Mouse (Mus musculus): ENCODE data around the gene Mlxipl.
A peak's percentile ranks its signal among the peaks of the same experiment; 100 is the strongest.

The Mlxipl gene

DNA sequence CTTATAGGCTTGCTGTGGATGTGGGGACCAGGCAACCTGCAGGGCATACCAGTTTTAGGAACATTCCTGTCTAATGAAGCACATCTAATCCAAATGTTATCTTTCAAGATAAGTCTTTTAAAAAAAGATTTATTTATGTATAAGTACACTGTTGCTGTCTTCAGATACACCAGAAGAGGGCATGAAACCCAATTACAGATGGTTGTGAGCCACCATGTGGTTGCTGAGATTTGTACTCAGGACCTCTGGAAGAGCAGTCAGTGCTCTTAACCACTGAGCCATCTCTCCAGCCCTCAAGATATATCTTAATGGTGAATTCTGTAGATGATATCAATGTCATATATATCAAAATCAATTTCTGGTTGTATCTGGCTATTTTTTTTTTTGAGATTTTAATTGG is 56.3 kb downstream of the Mlxipl start:
- no peak for DNase-seq (ENCODE audit: low spot score)

DNA sequence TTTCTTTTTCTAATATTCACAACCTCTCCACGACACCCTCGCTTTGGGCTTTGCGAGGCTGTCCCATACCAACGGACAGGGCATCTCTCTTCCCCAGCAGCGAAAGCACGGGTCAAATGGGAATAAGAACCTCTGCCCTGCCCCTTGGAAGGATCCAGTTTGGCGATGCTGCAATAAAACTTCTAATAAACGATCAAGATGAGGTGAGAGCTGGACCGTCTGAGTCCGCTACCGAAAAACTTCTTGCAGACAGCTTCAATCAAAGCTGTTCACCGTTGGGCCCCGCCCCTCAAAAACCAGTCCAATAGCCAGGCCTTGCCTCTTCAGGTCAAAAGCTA is 59.0 kb downstream of the Mlxipl start:
- DNase-seq (ENCODE audit: low spot score), result no peak

DNA sequence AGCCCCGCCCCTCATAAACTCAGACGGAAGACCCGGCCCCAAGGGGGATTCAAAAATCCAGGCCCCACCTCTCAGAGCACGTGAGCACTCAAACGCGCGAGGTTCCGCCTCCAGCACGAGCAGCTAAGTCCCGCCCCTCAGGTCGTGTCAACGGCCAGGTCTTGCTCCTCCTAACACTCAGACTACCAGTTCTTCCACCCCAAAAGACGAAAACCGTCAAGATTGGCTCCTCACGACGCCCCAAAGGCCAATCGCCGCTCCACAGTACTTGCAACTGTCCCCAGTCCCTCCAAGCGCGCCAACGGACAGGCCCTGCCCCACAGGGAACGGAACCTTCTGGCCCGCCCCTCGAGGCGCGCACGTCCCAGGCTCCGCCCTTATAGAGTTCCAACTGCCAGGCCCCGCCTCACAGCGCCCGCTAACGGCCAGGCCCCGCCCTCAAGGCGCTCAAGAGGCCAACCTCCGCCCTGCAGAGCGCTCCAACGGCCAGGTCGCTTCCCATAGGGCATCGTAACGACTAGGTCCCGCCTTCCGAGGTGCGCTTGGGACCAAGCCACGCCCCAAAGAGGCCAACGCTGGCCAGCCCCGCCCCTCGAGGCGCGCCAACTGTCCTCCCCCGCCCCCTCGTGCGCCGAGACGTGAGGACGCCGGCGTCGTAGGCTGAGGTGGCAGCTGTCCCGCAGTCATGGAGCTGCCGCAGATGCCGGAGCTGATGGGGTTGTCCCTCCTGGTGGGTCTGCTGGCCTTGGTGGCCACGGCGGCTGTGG is 59.5 kb downstream of the Mlxipl start, which contains the start of gene Tbl2:
Gene Tbl2, plus strand, starts transcription at position 605 of the 767 bp plus-strand sequence.
- DNase-seq (ENCODE audit: low spot score), result peak; percentile 100

DNA sequence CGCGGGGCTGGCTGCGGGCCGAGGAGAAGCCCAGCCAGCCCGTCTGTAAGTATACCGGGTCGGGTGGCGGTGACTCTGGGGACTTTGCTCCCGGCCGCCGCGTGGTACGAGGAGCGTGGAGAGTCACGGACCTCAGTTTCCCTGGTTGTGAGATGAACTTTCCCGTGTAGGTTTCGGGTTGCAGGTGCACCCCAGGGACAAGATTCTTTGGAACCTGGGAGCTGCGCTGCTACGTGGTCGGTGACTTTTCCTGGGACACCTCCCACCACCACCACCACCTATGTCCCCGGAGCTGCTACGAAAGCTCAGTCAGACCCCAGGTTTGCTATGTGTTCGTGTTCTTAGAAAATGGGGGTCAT is 60.1 kb downstream of the Mlxipl start:
- no peak for DNase-seq (ENCODE audit: low spot score)

DNA sequence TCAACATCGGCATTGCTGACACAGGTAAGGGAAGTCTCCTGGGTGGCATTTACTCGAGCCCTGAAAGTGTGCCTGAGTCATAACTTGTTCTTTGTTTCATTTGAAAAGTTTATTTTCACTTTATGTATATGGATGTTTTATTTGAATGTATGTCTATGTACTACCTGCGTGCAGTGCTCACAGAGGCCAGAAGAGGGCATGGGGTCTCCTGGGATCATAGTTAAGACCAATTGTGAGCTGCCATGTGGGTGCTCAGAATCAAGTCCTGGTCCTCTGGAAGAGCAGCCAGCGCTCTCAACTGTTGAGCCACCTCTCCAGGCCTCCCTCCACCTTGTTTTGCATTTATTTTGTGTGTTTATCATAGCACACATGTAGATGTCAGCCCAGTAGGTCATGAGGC is 66.8 kb downstream of the Mlxipl start:
- DNase-seq (ENCODE audit: low spot score), result no peak

DNA sequence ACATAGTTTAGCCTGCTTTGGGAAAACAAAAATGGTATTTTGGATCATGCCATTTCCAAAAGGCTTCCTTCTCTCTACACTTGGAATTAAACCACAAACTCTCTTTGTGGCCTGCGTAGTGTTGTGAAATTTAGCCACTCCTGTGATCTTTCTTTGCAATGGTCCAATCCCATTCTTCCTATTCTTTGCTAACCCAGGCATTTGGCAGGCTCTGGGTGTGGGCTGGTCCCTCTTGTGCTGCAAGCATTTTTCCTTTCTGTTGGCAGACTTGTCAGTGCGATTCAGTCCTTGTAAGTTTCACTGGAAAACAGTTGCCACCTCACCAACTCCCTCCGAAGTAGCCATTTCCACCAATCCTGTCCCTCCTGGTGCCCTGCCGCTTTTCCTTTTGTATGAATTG is 71.5 kb downstream of the Mlxipl start:
- no peak for DNase-seq (ENCODE audit: low spot score)

DNA sequence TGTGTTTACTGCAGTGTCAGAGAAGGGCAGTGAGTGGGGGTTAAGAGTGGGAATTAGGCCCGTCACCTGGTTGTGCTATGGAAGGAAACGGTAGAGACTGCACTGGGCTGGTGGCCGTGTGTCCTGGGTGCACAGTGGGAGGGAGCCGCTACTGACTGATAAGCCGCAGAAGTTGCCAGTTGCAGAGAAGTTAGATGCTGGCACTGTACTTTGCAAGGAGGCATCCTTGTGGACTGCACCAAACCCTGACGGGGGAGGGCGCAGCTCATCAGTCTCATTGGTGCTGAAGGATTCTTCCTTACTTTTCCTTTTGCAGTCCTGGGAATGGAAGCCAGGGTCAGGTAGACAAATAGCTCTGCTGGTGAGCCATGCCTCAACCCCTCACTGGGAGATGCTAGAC is 72.0 kb downstream of the Mlxipl start:
- DNase-seq (ENCODE audit: low spot score), result no peak

DNA sequence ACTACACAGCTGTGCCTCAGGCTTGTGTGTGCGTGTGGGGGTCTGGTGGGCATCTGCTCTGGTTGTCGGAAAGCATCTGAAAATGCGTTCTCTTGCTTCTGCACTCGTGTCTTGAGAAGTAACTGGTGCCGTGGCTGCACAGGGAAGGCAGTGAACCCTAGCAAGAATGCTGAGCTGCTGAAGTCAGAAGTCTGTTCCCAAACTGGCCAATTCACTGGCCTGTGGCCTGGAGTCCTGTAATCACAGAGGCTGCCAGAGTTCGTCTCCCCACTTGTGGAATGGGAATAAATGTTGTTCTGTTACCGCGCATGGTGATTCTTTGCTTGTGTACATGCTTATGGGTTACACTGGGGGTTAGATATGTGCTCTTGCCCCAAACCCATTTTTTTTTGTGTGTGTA is 72.7 kb downstream of the Mlxipl start:
- DNase-seq (ENCODE audit: low spot score), result no peak

DNA sequence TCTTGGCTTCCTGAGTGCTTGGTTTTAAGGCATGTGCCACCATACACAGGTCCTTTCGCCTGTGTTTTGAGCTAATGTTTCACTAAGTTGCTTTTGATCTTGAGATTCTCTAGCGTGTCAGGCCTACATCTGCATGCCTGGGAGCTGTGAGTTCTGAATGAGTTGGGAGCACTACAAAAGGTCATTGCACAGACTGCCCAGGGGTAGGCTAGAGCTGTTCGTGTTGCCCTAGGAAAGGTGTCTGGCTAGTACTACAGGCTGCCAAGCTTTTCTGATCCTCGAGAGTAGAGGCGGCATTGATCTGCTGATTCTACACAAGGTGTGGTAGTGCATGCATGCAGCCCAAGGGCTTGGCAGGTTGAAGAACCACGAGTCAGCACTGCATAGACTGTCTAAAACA is 73.1 kb downstream of the Mlxipl start:
- DNase-seq (ENCODE audit: low spot score), result no peak

DNA sequence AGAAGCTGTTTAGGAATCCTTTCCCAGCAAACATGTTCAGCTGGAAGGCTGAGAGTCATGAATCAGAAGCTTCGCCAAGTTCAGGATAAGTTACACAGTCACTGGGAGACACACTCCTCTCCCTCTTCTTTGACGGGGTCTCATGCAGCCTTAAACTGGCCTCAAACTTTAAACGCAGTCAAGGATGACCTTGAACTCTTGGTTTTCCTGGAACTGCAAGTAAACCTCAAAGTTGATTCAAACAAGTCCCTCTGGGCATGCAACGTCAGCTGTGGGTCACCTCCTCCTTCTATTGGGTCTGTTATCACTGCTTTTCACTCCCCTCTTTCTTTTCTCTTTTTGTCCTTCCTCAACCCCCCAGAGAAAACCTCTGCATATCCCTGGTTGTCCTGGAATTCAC is 77.2 kb downstream of the Mlxipl start:
- no peak for DNase-seq (ENCODE audit: low spot score)

DNA sequence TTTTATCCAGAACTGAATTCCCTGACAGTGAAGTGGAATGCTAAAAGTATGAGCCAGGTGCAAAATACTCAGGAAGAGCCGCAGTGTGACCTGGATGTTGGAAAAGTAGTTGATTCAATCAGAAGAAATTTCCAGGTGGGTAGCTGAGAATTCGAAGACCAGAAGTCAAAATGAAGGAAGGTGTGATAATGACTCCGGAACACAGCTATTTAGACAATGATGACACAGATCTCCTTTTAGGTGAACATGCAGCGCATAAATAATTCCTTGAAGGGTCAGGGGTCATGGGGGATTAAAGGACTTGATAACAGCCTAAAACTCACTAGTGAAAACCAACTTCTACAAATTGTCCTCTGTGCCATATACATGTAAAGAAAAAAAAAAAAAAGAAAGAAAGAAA is 77.8 kb downstream of the Mlxipl start:
- no peak for DNase-seq (ENCODE audit: low spot score)

DNA sequence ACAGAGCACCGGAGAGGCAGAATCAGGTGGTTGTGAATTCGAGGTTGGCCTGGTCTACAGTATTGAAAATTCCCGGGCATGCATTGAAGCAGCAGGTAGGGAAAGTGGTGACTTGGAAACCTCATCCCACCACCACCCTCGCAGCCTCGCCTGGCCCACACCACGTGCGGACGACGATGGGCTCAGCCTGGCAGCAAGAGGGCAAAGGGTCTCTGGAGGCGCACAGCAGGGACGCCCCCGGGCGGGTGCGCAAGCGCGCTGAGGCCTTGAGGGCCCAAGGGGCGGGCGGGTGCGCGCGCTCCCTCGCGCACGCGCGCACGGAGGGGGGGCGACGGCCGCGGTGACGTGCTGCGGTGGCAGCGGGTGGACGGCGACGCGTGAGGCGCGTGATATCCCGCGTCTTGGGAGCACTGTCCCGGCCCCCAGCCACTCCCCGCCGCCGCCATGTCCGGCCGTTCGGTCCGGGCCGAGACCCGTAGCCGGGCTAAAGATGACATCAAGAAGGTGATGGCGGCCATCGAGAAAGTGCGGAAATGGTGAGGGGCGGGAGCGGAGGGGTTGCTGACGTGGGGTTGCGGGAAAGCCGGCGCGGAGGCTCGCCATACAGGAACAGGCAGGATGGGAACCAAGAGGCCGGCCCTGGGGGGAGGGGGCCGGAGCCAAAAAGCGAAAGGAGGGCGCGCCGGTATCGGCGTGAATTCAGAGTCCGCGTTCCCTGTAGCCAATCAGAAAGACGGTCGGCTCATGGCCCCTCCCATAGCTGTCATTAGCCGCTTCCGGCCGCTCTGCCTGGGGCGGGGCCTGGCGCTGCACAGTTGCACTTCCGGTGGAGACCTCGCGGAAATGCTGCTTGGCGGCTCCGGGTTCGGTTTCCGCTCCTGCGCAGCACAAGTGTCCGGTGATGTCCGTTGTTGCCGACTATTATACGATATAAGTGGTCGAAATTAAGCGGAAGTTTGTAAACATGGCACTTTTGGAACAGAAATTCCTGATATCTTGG is 78.7 kb downstream of the Mlxipl start, which contains the start of gene Bcl7b:
Gene Bcl7b, plus strand, starts transcription at position 221 of the 1,000 bp plus-strand sequence.
- peak; percentile 97 for DNase-seq (ENCODE audit: low spot score)

DNA sequence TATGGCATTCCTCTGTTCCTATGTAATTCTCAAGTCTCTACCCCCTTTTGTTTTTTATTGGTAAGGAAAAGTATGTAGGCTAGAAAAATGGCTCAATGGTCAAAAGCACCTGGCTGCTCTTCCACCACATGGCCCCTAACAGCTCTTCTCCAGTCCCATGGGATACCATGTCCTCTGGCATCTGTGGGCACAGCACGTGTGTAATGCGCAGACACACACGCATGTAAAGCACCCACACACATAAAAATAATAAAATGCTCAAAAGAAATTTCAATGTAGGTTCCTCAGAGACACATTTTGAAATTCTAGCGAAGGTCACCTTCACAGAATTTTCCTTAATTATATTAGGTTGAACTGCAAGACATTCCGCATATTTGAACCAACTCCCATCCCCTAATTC is 79.8 kb downstream of the Mlxipl start:
- no peak for DNase-seq (ENCODE audit: low spot score)

DNA sequence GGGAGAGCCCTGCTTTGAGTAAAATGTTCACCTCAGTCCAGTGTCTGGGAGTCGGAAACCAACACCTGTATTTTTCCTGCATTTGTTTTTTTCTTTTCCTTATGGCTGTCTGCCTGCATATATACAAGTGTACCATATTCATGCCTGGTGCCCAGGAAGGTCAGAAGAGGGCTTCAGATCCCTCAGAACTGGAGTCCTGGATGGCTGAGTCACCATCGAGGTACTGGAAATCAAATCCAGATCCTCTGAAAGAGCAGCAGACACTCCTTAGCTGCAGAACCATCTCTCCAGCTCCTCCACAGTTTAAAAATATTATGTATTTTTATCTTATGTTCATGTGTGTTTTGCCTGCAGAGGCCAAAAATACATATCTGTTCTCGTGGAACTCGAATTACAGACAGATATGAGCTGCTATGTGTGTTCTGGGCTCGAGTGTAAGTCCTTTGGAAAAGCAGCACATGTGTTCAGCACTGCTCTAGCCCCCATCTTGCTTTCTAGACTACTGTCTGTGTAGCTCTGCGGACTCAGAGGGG is 82.1 kb downstream of the Mlxipl start:
- no peak for DNase-seq (ENCODE audit: low spot score)

DNA sequence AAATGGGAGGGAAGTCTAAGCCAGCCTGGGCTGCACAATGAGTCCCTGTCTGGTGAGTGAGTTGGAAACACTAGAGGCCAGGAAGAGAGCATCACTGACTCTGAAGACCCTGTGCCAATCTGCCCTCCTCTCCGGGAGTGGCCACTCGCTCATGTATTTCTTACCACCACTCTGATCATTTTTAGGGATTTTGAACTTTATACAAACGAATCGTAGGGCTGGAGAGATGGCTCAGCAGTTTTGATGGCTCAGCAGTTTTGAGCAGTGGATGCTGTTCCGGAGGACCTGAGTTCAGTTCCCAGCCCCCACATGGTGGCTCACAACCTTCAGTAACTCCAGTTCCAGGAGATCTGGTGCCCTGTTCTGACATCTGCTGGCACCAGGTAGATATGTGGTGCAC is 83.3 kb downstream of the Mlxipl start:
- no peak for DNase-seq (ENCODE audit: low spot score)

DNA sequence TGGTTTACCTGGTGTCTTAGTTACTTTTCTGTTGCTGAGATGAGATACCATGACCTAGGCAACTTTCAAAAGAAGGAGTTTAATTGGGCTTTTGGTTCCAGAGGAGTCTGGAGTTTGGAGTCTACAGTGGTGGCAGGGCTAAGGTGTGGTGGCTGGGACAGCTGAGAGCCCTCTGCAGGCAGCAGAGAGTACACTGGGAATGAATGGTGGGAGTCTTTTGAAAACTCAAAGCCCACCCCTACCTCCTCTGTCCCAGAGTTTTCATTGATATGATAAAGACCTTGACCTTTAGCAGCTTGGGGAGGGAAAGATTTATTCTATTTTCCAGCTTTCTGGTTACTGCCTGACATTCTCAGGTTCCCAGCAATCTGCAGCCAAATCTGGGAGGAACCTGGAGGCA is 85.4 kb downstream of the Mlxipl start:
- no peak for DNase-seq (ENCODE audit: low spot score)

DNA sequence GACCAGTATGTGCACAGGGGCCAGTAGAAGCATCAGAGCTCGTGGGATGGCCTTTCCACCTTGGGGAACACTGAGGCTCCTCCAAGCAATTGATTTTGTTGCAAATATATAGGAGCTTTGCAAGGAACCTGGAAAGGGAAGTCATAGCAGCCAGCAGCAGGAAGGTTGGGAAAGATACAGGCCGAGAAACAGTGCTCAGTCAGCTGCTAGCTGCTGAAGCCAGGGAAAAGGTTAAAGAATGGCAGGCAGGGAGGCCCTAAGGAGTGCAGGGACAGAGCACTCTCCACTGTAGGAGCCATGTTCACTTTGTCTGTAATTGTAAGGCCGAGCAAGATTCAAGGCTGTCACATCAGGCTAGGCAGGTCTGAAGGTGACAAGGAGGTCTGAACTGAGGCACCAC is 88.8 kb downstream of the Mlxipl start:
- DNase-seq (ENCODE audit: low spot score), result no peak

DNA sequence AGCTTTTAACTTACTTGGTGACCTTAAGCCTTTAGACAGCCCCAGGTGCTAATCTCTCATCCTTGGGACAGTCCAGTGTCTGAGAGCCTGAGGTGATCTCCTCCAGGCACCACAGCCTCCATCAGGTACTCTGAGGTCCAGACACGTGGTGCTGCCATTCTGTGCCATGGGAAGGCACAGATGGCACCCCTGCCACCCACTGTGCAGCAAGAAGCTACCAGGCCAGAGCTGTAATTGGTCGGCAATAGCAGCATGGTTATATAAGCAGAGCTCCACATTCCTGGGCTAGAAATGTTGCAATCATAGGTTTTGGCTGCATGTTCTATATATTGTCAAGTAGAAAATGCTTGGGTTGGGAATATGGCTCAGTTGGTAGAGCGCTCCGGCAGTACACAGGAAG is 89.3 kb downstream of the Mlxipl start:
- no peak for DNase-seq (ENCODE audit: low spot score)

DNA sequence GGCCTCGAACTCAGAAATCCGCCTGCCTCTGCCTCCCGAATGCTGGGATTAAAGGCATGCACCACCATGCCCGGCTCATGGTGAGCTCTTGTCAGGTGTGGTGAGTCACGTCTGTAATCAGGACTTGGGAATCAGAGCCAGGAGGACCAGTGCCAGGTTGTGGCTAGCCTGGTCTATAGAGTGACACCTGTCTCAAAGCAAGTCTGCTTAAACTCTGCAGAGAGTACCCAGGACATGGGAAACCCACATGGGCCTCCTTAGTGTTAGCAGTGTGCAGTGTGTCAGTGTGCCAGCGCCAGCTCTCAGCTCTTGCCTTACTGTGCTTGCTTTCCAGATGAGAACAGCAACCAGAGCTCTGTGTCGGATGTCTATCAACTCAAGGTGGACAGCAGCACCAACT is 89.9 kb downstream of the Mlxipl start:
- no peak for DNase-seq (ENCODE audit: low spot score)

DNA sequence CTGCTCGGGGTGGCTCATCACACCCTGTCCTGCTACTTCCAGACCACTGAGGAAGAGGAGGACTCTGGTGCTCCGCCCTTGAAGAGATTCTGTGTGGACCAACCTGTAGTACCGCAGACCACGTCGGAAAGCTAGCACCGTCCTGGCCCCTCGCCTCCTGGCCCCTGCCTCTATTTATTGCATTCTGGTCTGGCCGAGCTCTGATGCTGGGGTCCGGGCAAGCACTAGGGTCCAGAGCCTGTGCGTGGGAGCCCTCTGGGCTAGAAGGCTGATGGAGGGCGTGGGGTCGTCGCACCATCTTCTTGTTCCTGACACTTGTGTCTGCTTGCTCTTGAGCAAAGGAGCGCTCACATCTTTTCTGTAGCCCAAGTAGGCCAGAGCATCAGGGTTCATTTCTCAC is 91.1 kb downstream of the Mlxipl start:
- DNase-seq (ENCODE audit: low spot score), result no peak

DNA sequence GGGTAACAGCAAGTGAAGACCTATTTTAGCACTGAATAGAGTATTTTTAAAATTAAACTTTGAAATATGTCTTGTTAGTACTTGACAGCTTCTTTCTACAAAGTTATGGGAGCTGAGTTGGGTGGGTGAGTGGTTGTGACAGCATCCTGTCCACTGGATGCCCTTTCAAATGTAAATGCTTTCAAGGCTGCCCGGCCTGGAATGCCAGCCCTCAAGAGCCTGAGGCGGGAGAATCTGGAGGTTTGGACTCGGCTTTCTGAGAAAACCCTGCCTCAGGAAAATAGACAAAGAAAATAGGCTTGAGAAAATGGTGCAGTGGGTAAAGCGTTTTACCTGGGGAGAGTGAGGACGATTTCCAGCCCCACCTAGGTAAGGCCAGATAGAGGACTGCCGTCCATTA is 92.1 kb downstream of the Mlxipl start:
- DNase-seq (ENCODE audit: low spot score), result no peak

DNA sequence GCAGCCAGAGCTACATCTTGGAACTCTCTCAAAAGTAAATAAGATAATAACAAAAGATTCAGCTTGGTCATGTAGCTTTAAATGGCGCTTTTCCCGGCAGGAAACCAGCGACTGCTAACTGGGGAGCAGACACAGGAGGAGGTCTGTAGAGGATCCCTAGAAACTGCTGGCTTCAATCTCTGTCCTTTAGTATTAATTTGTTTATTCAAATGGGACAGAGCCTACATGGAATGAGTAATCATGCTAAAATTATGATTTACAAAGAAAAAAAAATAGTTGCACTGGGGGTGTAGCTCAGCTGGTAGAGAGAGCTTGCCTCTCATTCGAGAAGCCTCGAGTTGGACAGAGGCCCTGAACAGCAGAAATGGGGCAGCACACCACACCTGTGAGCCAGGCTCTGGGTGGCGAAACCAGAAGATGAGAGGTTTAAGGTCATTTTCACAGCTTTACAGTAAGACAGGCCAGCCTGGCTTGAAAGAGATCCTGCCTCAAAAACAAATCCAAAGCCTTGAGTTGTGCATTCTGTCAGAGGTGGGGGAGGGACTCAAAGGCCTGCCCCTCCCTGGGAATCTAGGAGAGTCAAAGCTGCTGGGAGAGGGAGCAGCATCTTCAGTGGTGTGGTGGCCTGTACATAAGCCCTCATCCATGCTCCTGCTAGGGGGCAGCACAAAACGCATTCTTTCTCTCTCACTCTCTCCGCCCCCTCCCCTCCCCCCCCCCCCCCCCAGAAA is 93.6 kb downstream of the Mlxipl start:
- no peak for DNase-seq (ENCODE audit: low spot score)

Measured in embryo, embryonic 10.5 days (tissue).